Mouse (Mus musculus) thymus, postnatal 25 days (tissue): Measurements from ENCODE around the gene Gm3336.
A peak's percentile ranks its signal among the peaks of the same experiment; 100 is the strongest.

Experiments
- DNase-seq: peaks from one replicate; pipeline ENCODE4 v3.0.0; 2022

Gene Gm3336

GRCm38 (mm10) chr8:70765838-70766570 is 47.7 kb downstream of the Gm3336 start:
- peak; percentile 77 for DNase-seq

GRCm38 (mm10) chr8:70766571-70767440 is 48.5 kb downstream of the Gm3336 start:
- DNase-seq, result no peak

- no peak for DNase-seq
Measured at GRCm38 (mm10) chr8:70767503-70767902, 49.2 kb downstream of the Gm3336 start.

GRCm38 (mm10) chr8:70768231-70768776 is 50.0 kb downstream of the Gm3336 start:
- no peak for DNase-seq

GRCm38 (mm10) chr8:70768956-70769355 is 50.6 kb downstream of the Gm3336 start:
- DNase-seq, result no peak

- peak; percentile 98 for DNase-seq
Measured at GRCm38 (mm10) chr8:70769359-70769758, 51.0 kb downstream of the Gm3336 start.

- no peak for DNase-seq
Measured at GRCm38 (mm10) chr8:70769858-70770257, 51.5 kb downstream of the Gm3336 start.

- no peak for DNase-seq
Measured at GRCm38 (mm10) chr8:70770748-70771147, 52.4 kb downstream of the Gm3336 start.

GRCm38 (mm10) chr8:70771217-70771616 is 52.9 kb downstream of the Gm3336 start:
- DNase-seq, result no peak

- DNase-seq, result no peak
Measured at GRCm38 (mm10) chr8:70772075-70772474, 53.7 kb downstream of the Gm3336 start.
